Mouse (Mus musculus) thymus, adult 2 months (tissue): ENCODE data around the gene Rgs8.

Experiments used
- CTCF ChIP-seq: fragments of 200-500 bp; IDR thresholded peaks from 2 replicates; pipeline ENCODE4 v1.5.1; 2012; ENCODE audit warnings: mild to moderate bottlenecking, control low read depth, low read length, moderate library complexity, borderline replicate concordance; ENCODE audit not compliant: control insufficient read depth, poor library complexity, insufficient read depth; ENCODE audit errors: extremely low read depth
- POLR2A ChIP-seq: fragments of 200-500 bp; IDR thresholded peaks from 2 replicates; pipeline ENCODE4 v1.6.1; 2012; ENCODE audit warnings: mild to moderate bottlenecking, low read length, control low read depth, moderate library complexity; ENCODE audit not compliant: control insufficient read depth, poor library complexity, insufficient read depth; ENCODE audit errors: extremely low read depth

DNA sequence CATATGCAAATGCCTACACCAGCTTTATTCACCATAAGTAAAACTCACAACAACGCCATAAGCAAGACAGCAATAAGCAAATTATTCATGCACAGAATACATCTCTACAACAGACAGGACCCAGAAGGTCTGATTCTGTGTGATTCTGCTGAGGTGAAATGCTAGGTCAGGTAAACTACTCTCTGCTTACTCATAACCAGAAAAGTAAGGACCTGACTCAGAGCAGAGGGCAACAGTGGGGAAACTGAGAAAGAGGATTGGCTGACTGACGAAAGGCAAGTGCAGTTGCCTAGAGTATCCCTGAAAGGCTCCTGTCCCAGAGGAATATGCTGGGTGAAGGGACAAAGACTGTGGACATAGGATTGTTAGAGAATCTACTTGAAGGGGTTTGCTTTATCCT lies 59.8 kb downstream of the Rgs8 start:
- TF ChIP-seq CTCF (no peak), POLR2A (no peak)
